Mouse (Mus musculus) kidney, embryonic 16.5 days (tissue): Measurements from ENCODE around the gene Nos1ap. TPM values are rescaled to one million over a fixed set of nuclear protein-coding genes. Genes with fewer than 3 reads are reported as not detected.
A peak's percentile ranks its signal among the peaks of the same experiment; 100 is the strongest.

Experiments used
- ATAC-seq: fragments of 200-750 bp; cut with Nextera tagmentation; 2 replicates; pipeline ENCODE4 v1.8.0; 2017; ENCODE audit warnings: moderate TSS enrichment; ENCODE audit not compliant: low FRiP score, low TSS enrichment
- H3K27ac ChIP-seq: fragments of 300-500 bp; sonication (generic); 2 replicates; pipeline ENCODE4 v1.5.1; 2014; ENCODE audit warnings: low read length
- H3K27me3 ChIP-seq: fragments of 300-500 bp; sonication (generic); 2 replicates; pipeline ENCODE4 v1.6.1; 2014; ENCODE audit warnings: low read length, control low read depth, mixed read lengths; ENCODE audit not compliant: insufficient read depth
- H3K36me3 ChIP-seq: fragments of 300-500 bp; sonication (generic); 2 replicates; pipeline ENCODE4 v1.6.1; 2014; ENCODE audit warnings: low read length, control low read depth, mixed read lengths; ENCODE audit not compliant: insufficient read depth
- H3K4me1 ChIP-seq: fragments of 300-500 bp; sonication (generic); 2 replicates; pipeline ENCODE4 v1.6.1; 2014; ENCODE audit warnings: low read length, control low read depth, mixed read lengths; ENCODE audit not compliant: insufficient read depth
- H3K4me2 ChIP-seq: fragments of 300-500 bp; sonication (generic); replicated peaks from 2 replicates; pipeline ENCODE4 v1.6.1; 2014; ENCODE audit warnings: low read depth, low read length
- H3K4me3 ChIP-seq: fragments of 300-500 bp; sonication (generic); 2 replicates; pipeline ENCODE4 v1.5.1; 2014; ENCODE audit warnings: mild to moderate bottlenecking, low read length
- H3K9ac ChIP-seq: fragments of 300-500 bp; sonication (generic); replicated peaks from 2 replicates; pipeline ENCODE4 v1.6.1; 2014; ENCODE audit warnings: low read length
- H3K9me3 ChIP-seq: fragments of 300-500 bp; sonication (generic); 2 replicates; pipeline ENCODE4 v1.6.1; 2016; ENCODE audit warnings: low read length, control low read depth
- WGBS: fragments of 180-500 bp; shearing (Covaris S2); extraction: QIAGEN DNeasy Blood & Tissue Kit; methylation state at CpG from one replicate; pipeline ENCODE4 v1.1.7; 2014; 5-methylcytosine and 5-hydroxymethylcytosine counted together
- polyA plus RNA-seq: library from polyadenylated mRNA; unstranded; fragments of >200 nt; fragmentation: Nextera tagmentation; extraction: Ambion mirVana; gene quantifications from 2 replicates; pipeline ENCODE4 v1.2.1, GENCODE M21; 2015

Nos1ap gene
- polyA plus RNA-seq, 1 experiment from 2014 or later: 18.0 TPM

GRCm38 (mm10) chr1:170576728-170577065, 13.0 kb downstream of the Nos1ap start:
- no peak overlapping the region for H3K9ac ChIP-seq
- peaks cover 10% of the 10 kb centered on the region; the same call in 1 of the 2 replicates for H3K9me3 ChIP-seq
- no peak overlapping the region for H3K4me3 ChIP-seq
- H3K27ac ChIP-seq: no peak overlapping the region
- 0 out of 2 replicates have a peak, but pooled peaks cover 3% of the 10 kb centered on the region for H3K36me3 ChIP-seq
- 71% methylated on average over 6 of the region's 6 CpGs for WGBS
- H3K4me2 ChIP-seq: no peak overlapping the region
- no peaks in the 10 kb centered on the region for H3K27me3 ChIP-seq
- ATAC-seq: 0 out of 2 replicates have a peak, but pooled peaks have one; percentile 29
- H3K4me1 ChIP-seq: peaks cover 17% of the 10 kb centered on the region

- Histone ChIP-seq H3K4me3 (no peak overlapping the region), H3K36me3 (0 out of 2 replicates have a peak, but pooled peaks cover 3% of the 10 kb centered on the region), H3K4me2 (no peak overlapping the region), H3K27ac (no peak overlapping the region), H3K9ac (no peak overlapping the region), H3K4me1 (peaks cover 13% of the 10 kb centered on the region), H3K27me3 (no peaks in the 10 kb centered on the region), H3K9me3 (peaks cover 10% of the 10 kb centered on the region; the same call in 1 of the 2 replicates)
- ATAC-seq: no peak
- 66% methylated on average over 6 of the region's 6 CpGs for WGBS
Measured at GRCm38 (mm10) chr1:170576012-170576727, 13.5 kb downstream of the Nos1ap start.

- H3K4me3 ChIP-seq: no peak overlapping the region
- no peak for ATAC-seq
- no peaks in the 10 kb centered on the region for H3K27me3 ChIP-seq
- H3K9ac ChIP-seq: no peak overlapping the region
- peaks cover 12% of the 10 kb centered on the region; the same call in 1 of the 2 replicates for H3K9me3 ChIP-seq
- 0 out of 2 replicates have a peak, but pooled peaks cover 3% of the 10 kb centered on the region for H3K36me3 ChIP-seq
- H3K4me1 ChIP-seq: peaks cover 4% of the 10 kb centered on the region; the same call in 1 of the 2 replicates
- WGBS: 80% methylated on average over 7 of the region's 7 CpGs
- H3K4me2 ChIP-seq: no peak overlapping the region
- no peak overlapping the region for H3K27ac ChIP-seq
Measured at GRCm38 (mm10) chr1:170573117-170573516, 16.5 kb downstream of the Nos1ap start.

- H3K27me3 ChIP-seq: no peaks in the 10 kb centered on the region
- H3K4me3 ChIP-seq: no peak overlapping the region
- H3K36me3 ChIP-seq: no peaks in the 10 kb centered on the region
- no peak overlapping the region for H3K27ac ChIP-seq
- H3K9me3 ChIP-seq: peaks cover 3% of the 10 kb centered on the region; the same call in 1 of the 2 replicates
- ATAC-seq: no peak
- 89% methylated on average over 4 of the region's 4 CpGs for WGBS
- H3K9ac ChIP-seq: no peak overlapping the region
- H3K4me1 ChIP-seq: no peaks in the 10 kb centered on the region
- no peak overlapping the region for H3K4me2 ChIP-seq
Measured at GRCm38 (mm10) chr1:170566969-170567368, 22.7 kb downstream of the Nos1ap start.

- H3K4me2 ChIP-seq: no peak overlapping the region
- no peak for ATAC-seq
- H3K36me3 ChIP-seq: no peaks in the 10 kb centered on the region
- no peak overlapping the region for H3K27ac ChIP-seq
- H3K9ac ChIP-seq: no peak overlapping the region
- H3K9me3 ChIP-seq: peaks cover 3% of the 10 kb centered on the region; the same call in 1 of the 2 replicates
- H3K4me1 ChIP-seq: no peaks in the 10 kb centered on the region
- H3K27me3 ChIP-seq: no peaks in the 10 kb centered on the region
- WGBS: 92% methylated on average over 2 of the region's 2 CpGs
- no peak overlapping the region for H3K4me3 ChIP-seq
Measured at GRCm38 (mm10) chr1:170566538-170566937, 23.1 kb downstream of the Nos1ap start.

GRCm38 (mm10) chr1:170564926-170565325, 24.7 kb downstream of the Nos1ap start:
- Histone ChIP-seq H3K4me1 (no peaks in the 10 kb centered on the region), H3K4me2 (no peak overlapping the region), H3K9me3 (no peaks in the 10 kb centered on the region), H3K27me3 (no peaks in the 10 kb centered on the region), H3K36me3 (no peaks in the 10 kb centered on the region), H3K27ac (no peak overlapping the region), H3K4me3 (no peak overlapping the region), H3K9ac (no peak overlapping the region)
- no peak for ATAC-seq
- 79% methylated on average over 3 of the region's 3 CpGs for WGBS

GRCm38 (mm10) chr1:170562431-170562830, 27.2 kb downstream of the Nos1ap start:
- H3K36me3 ChIP-seq: no peaks in the 10 kb centered on the region
- H3K27ac ChIP-seq: no peak overlapping the region
- no peak overlapping the region for H3K9ac ChIP-seq
- no peaks in the 10 kb centered on the region for H3K9me3 ChIP-seq
- H3K4me2 ChIP-seq: no peak overlapping the region
- H3K4me1 ChIP-seq: no peaks in the 10 kb centered on the region
- no peak overlapping the region for H3K4me3 ChIP-seq
- WGBS: 53% methylated on average over 1 of the region's 1 CpGs
- ATAC-seq: no peak
- no peaks in the 10 kb centered on the region for H3K27me3 ChIP-seq

GRCm38 (mm10) chr1:170560768-170561167, 28.9 kb downstream of the Nos1ap start:
- no peaks in the 10 kb centered on the region for H3K4me1 ChIP-seq
- no peaks in the 10 kb centered on the region for H3K27me3 ChIP-seq
- no peak overlapping the region for H3K27ac ChIP-seq
- no peak overlapping the region for H3K4me3 ChIP-seq
- H3K9ac ChIP-seq: no peak overlapping the region
- no peaks in the 10 kb centered on the region for H3K36me3 ChIP-seq
- WGBS: 78% methylated on average over 3 of the region's 3 CpGs
- no peak for ATAC-seq
- H3K9me3 ChIP-seq: no peaks in the 10 kb centered on the region
- H3K4me2 ChIP-seq: no peak overlapping the region

GRCm38 (mm10) chr1:170557962-170558361, 31.7 kb downstream of the Nos1ap start:
- H3K4me3 ChIP-seq: no peak overlapping the region
- no peaks in the 10 kb centered on the region for H3K27me3 ChIP-seq
- no peak overlapping the region for H3K27ac ChIP-seq
- H3K9ac ChIP-seq: no peak overlapping the region
- 94% methylated on average over 4 of the region's 4 CpGs for WGBS
- ATAC-seq: no peak
- no peaks in the 10 kb centered on the region for H3K36me3 ChIP-seq
- H3K4me1 ChIP-seq: no peaks in the 10 kb centered on the region
- no peaks in the 10 kb centered on the region for H3K9me3 ChIP-seq
- no peak overlapping the region for H3K4me2 ChIP-seq

- Histone ChIP-seq H3K9me3 (0 out of 2 replicates have a peak, but pooled peaks cover 4% of the 10 kb centered on the region), H3K4me3 (no peak overlapping the region), H3K9ac (no peak overlapping the region), H3K4me2 (no peak overlapping the region), H3K27me3 (no peaks in the 10 kb centered on the region), H3K27ac (no peak overlapping the region), H3K36me3 (no peaks in the 10 kb centered on the region), H3K4me1 (no peaks in the 10 kb centered on the region)
- WGBS: 90% methylated on average over 6 of the region's 6 CpGs
- ATAC-seq: no peak
Measured at GRCm38 (mm10) chr1:170556696-170557095, 33.0 kb downstream of the Nos1ap start.
